Mouse (Mus musculus) embryonic facial prominence, embryonic 14.5 days (tissue): ENCODE results near the gene Tnrc18. TPM values are rescaled to one million over a fixed set of nuclear protein-coding genes. Genes with fewer than 3 reads are reported as not detected.
A peak's percentile ranks its signal among the peaks of the same experiment; 100 is the strongest.

Source experiments
- ATAC-seq: fragments of 200-750 bp; cut with Nextera tagmentation; 2 replicates; pipeline ENCODE4 v1.8.0; 2017; ENCODE audit warnings: low read depth, moderate number of reproducible peaks, moderate TSS enrichment
- DNase-seq: peaks from one replicate; pipeline ENCODE4 v3.0.0-alpha.2; 2015; ENCODE audit warnings: low spot score
- H3K27ac ChIP-seq: fragments of 300-500 bp; sonication (generic); replicated peaks from 2 replicates; pipeline ENCODE4 v1.5.1; 2014; ENCODE audit warnings: low read depth, mild to moderate bottlenecking, low read length, moderate library complexity
- H3K27me3 ChIP-seq: fragments of 300-500 bp; sonication (generic); replicated peaks from 2 replicates; pipeline ENCODE4 v1.6.1; 2014; ENCODE audit warnings: low read length; ENCODE audit not compliant: control insufficient read depth, insufficient read depth
- H3K36me3 ChIP-seq: fragments of 300-500 bp; sonication (generic); 2 replicates; pipeline ENCODE4 v1.6.1; 2014; ENCODE audit warnings: low read length, mixed read lengths; ENCODE audit not compliant: control insufficient read depth, insufficient read depth
- H3K4me1 ChIP-seq: fragments of 300-500 bp; sonication (generic); 2 replicates; pipeline ENCODE4 v1.6.1; 2014; ENCODE audit warnings: antibody characterized with exemption, low read length; ENCODE audit not compliant: control insufficient read depth, insufficient read depth
- H3K4me2 ChIP-seq: fragments of 300-500 bp; sonication (generic); 2 replicates; pipeline ENCODE4 v1.6.1; 2014; ENCODE audit warnings: low read depth, mild to moderate bottlenecking, low read length, moderate library complexity, mixed read lengths
- H3K4me3 ChIP-seq: fragments of 300-500 bp; sonication (generic); 2 replicates; pipeline ENCODE4 v1.5.1; 2014; ENCODE audit warnings: low read depth, mild to moderate bottlenecking, low read length
- H3K9ac ChIP-seq: fragments of 300-500 bp; sonication (generic); 2 replicates; pipeline ENCODE4 v1.6.1; 2014; ENCODE audit warnings: low read depth, mild to moderate bottlenecking, low read length, moderate library complexity, mixed read lengths
- H3K9me3 ChIP-seq: fragments of 300-500 bp; sonication (generic); 2 replicates; pipeline ENCODE4 v1.6.1; 2016; ENCODE audit warnings: low read length; ENCODE audit not compliant: control insufficient read depth
- WGBS: fragments of 180-500 bp; shearing (Covaris S2); extraction: QIAGEN DNeasy Blood & Tissue Kit; methylation state at CpG from one replicate; pipeline ENCODE4 v1.1.7; 2014; 5-methylcytosine and 5-hydroxymethylcytosine counted together
- polyA plus RNA-seq: library from polyadenylated mRNA; unstranded; fragments of >200 nt; fragmentation: Nextera tagmentation; extraction: Ambion mirVana; gene quantifications from 2 replicates; pipeline ENCODE4 v1.2.1, GENCODE M21; 2014

Tnrc18 gene
- polyA plus RNA-seq, 1 experiment from 2014 or later: 32.9 TPM

- Histone ChIP-seq H3K4me1 (peaks cover 19% of the 10 kb centered on the region), H3K9ac (peak overlapping the region; percentile 100), H3K27ac (peak overlapping the region; percentile 100), H3K9me3 (no peaks in the 10 kb centered on the region), H3K4me2 (peak overlapping the region; percentile 99), H3K36me3 (no peaks in the 10 kb centered on the region), H3K4me3 (peak overlapping the region; percentile 98), H3K27me3 (no peaks in the 10 kb centered on the region)
- DNase-seq (peak; percentile 72), ATAC-seq (no peak)
- under 1% methylated on average over 50 of the region's 53 CpGs for WGBS
Measured at GRCm38 (mm10) chr5:142820276-142821265, 3.1 kb upstream of the Tnrc18 start.

DNA sequence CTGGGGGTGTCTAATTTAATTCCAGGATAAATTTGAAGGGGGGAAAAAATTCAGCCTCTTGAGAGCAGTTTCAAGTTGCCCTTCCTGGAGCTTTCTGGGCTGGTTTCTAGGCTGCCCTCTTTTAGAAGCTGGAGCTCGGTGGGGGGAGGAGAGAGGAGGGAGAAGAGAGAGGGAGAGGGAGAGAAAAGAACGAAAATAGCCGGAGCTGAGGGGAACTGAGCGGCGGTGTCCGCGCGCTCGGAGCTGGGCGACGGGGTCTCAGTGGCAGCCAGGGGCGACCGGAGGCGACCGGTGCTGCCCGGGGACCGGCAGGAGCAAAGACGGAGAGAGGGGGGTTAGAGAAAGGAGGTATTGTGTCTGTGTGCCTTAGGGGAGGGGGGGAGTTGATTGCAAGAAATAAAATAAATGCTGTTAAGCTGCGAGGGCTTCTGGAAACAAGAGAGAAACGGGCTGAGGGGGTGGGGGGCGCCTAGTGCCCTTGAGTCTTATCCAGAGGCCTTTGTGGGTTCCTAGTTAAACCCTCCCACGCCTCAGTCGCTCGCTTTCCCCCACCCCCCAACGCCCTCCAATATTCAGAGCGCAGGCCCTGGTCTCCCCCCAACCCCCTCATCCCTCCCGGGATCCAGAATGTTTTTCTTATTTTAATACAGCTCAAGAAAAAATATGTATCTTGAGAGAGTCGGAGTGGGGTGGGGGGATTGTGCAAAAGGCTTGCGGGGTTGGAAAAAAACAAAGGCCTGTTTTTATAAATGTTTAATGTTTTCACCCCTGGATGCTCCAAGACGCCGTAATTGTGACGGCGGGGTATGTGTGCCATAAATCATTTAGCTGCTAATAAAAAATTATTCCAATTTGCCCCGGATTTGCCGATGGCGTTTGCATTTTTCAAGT lies 2.2 kb upstream of the Tnrc18 start:
- peak overlapping the region; percentile 98 for H3K4me3 ChIP-seq
- H3K4me2 ChIP-seq: peak overlapping the region; percentile 99
- H3K4me1 ChIP-seq: peaks cover 9% of the 10 kb centered on the region
- H3K9me3 ChIP-seq: no peaks in the 10 kb centered on the region
- under 1% methylated on average over 36 of the region's 36 CpGs for WGBS
- ATAC-seq (peak; percentile 10; the same call in 1 of the 2 replicates), DNase-seq (peak; percentile 96)
- peak overlapping the region; percentile 100 for H3K9ac ChIP-seq
- H3K27ac ChIP-seq: peak overlapping the region; percentile 100
- H3K27me3 ChIP-seq: no peaks in the 10 kb centered on the region
- peaks cover 5% of the 10 kb centered on the region for H3K36me3 ChIP-seq

- Histone ChIP-seq H3K4me3 (peak overlapping the region; percentile 98), H3K27ac (peak overlapping the region; percentile 100), H3K4me1 (peaks cover under 1% of the 10 kb centered on the region; the same call in 1 of the 2 replicates), H3K9ac (peak overlapping the region; percentile 100), H3K9me3 (no peaks in the 10 kb centered on the region), H3K36me3 (peaks cover 15% of the 10 kb centered on the region), H3K27me3 (no peaks in the 10 kb centered on the region), H3K4me2 (peak overlapping the region; percentile 99)
- DNase-seq (peak; percentile 97), ATAC-seq (peak; percentile 4; the same call in 1 of the 2 replicates)
- under 1% methylated on average over 43 of the region's 43 CpGs for WGBS
Measured at GRCm38 (mm10) chr5:142818435-142819360, 1.2 kb upstream of the Tnrc18 start.

- H3K36me3 ChIP-seq: peaks cover 32% of the 10 kb centered on the region
- WGBS: under 1% methylated on average over 52 of the region's 71 CpGs
- DNase-seq: peak; percentile 52
Measured at GRCm38 (mm10) chr5:142816811-142817523, 495 bp downstream of the Tnrc18 start.

GRCm38 (mm10) chr5:142816031-142816810 lies 1.2 kb downstream of the Tnrc18 start:
- DNase-seq: peak; percentile 54
- H3K36me3 ChIP-seq: peaks cover 37% of the 10 kb centered on the region
- H3K27ac ChIP-seq: peak overlapping the region; percentile 100
- H3K27me3 ChIP-seq: no peaks in the 10 kb centered on the region
- H3K4me1 ChIP-seq: peaks cover 22% of the 10 kb centered on the region
- ATAC-seq: no peak
- peak overlapping the region; percentile 100 for H3K9ac ChIP-seq
- WGBS: under 1% methylated on average over 38 of the region's 39 CpGs
- H3K4me3 ChIP-seq: peak overlapping the region; percentile 98
- peak overlapping the region; percentile 99 for H3K4me2 ChIP-seq
- no peaks in the 10 kb centered on the region for H3K9me3 ChIP-seq

More at GRCm38 (mm10) chr5:142816811-142817523, 495 bp downstream of the Tnrc18 start:
- Histone ChIP-seq H3K4me1 (peaks cover 15% of the 10 kb centered on the region), H3K9ac (peak overlapping the region; percentile 100), H3K9me3 (no peaks in the 10 kb centered on the region), H3K4me2 (peak overlapping the region; percentile 99), H3K27ac (peak overlapping the region; percentile 100), H3K4me3 (peak overlapping the region; percentile 98), H3K27me3 (no peaks in the 10 kb centered on the region)
- ATAC-seq: no peak

- H3K9ac ChIP-seq: peak overlapping the region; percentile 100
- WGBS: under 1% methylated on average over 29 of the region's 30 CpGs
- H3K36me3 ChIP-seq: peaks cover 42% of the 10 kb centered on the region
- H3K27me3 ChIP-seq: no peaks in the 10 kb centered on the region
- ATAC-seq: no peak
- DNase-seq: no peak
- peak overlapping the region; percentile 99 for H3K4me2 ChIP-seq
- H3K4me3 ChIP-seq: peak overlapping the region; percentile 98
- H3K4me1 ChIP-seq: peaks cover 29% of the 10 kb centered on the region
- no peaks in the 10 kb centered on the region for H3K9me3 ChIP-seq
- peak overlapping the region; percentile 100 for H3K27ac ChIP-seq
Measured at GRCm38 (mm10) chr5:142815421-142816001, 2.0 kb downstream of the Tnrc18 start.
